Mouse (Mus musculus): ENCODE results near the gene Slx4ip.

DNA sequence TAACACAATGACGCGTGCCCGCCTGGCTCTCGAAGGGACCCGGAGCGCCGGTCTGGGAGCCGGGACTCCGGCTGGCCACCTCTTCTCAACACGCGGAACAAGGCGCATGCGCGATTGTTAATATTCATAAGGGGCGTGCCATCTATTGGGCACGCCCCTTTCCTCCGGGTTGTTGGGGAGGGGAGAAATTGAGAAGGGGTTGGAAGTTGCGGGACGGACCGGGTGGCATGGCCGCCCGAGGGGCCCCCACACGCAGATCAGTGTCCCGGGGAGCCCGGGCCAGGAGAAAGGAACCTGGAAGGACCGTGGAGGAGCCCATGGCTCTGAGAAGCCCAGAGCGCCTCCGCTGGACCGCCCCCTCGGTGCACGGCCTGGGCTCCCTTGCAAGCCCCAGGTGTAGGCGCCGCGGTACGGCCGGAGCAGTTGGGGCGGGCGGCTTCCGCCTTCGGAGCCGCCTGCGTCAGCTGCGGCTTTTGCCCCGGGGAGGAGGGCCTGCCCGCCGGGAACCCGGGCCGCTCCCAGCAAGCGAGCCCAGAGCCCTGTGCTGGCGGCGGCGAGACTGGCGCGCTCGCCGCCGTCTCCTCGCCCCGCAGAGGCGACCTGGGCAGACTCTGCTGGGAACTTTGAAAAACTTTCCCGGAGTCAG lies 225.8 kb downstream of the Slx4ip start:
- TF ChIP-seq MAX (IDR thresholded peaks at IDR 0.05; ENCODE audit: low read length) (no peak), POLR2A (IDR thresholded peaks at IDR 0.05; ENCODE audit: control insufficient read depth in 1 of 2, insufficient read depth in 1 of 2, low read depth in 1 of 2, low read length in 2 of 2, poor library complexity in 1 of 2) (no peak)

All from MEL (cell line).